Mouse (Mus musculus) right cerebral cortex, postnatal 36 days (tissue): ENCODE results near the gene Smim11.

ENCODE experiments used
- DNase-seq, 2 experiments: peaks; one replicate each; pipeline ENCODE4 v3.0.0; 2022; ENCODE audit warnings: low spot score in 2 of 2, mixed read lengths in 1 of 2

Gene Smim11

GRCm38 (mm10) chr16:92300649-92301411, at the start of gene Smim11:
TSS of gene Smim11 (plus strand) at chr16:92301286.
- DNase-seq = peak; percentile 95

- no peak for DNase-seq
Observed at GRCm38 (mm10) chr16:92254316-92254715, 46.8 kb upstream of the Smim11 start.

- no peak for DNase-seq
Observed at GRCm38 (mm10) chr16:92267861-92268260, 33.2 kb upstream of the Smim11 start.

GRCm38 (mm10) chr16:92274516-92274915, 26.6 kb upstream of the Smim11 start:
- no peak for DNase-seq

- DNase-seq = no peak
Observed at GRCm38 (mm10) chr16:92275526-92275925, 25.6 kb upstream of the Smim11 start.

- no peak for DNase-seq
Observed at GRCm38 (mm10) chr16:92282671-92283070, 18.4 kb upstream of the Smim11 start.

GRCm38 (mm10) chr16:92285068-92285467, 16.0 kb upstream of the Smim11 start:
- no peak for DNase-seq

GRCm38 (mm10) chr16:92286609-92287008, 14.5 kb upstream of the Smim11 start:
- DNase-seq = peak; percentile 66 to 69

- peak in 1 of 2 experiments; percentile 24 for DNase-seq
Observed at GRCm38 (mm10) chr16:92288778-92289177, 12.3 kb upstream of the Smim11 start.

- DNase-seq = no peak
Observed at GRCm38 (mm10) chr16:92290045-92290444, 11.0 kb upstream of the Smim11 start.

- DNase-seq = no peak
Observed at GRCm38 (mm10) chr16:92292101-92292500, 9.0 kb upstream of the Smim11 start, which contains the start of gene Kcne2. TSS of gene Kcne2 (plus strand) at chr16:92292389.

- DNase-seq = no peak
Observed at GRCm38 (mm10) chr16:92294267-92294970, 6.7 kb upstream of the Smim11 start.

- no peak for DNase-seq
Observed at GRCm38 (mm10) chr16:92295328-92295727, 5.8 kb upstream of the Smim11 start.

GRCm38 (mm10) chr16:92301412-92301806, 323 bp downstream of the Smim11 start:
- no peak for DNase-seq

GRCm38 (mm10) chr16:92301989-92302388, 903 bp downstream of the Smim11 start:
- DNase-seq = no peak

GRCm38 (mm10) chr16:92302506-92302905, 1.4 kb downstream of the Smim11 start:
- no peak for DNase-seq

- DNase-seq = no peak
Observed at GRCm38 (mm10) chr16:92305519-92305918, 4.4 kb downstream of the Smim11 start.

- DNase-seq = no peak
Observed at GRCm38 (mm10) chr16:92307947-92308346, 6.9 kb downstream of the Smim11 start.

- no peak for DNase-seq
Observed at GRCm38 (mm10) chr16:92309126-92309525, 8.0 kb downstream of the Smim11 start.

GRCm38 (mm10) chr16:92313953-92314741, 13.1 kb downstream of the Smim11 start:
- peak in 1 of 2 experiments; percentile 39 for DNase-seq

- no peak for DNase-seq
Observed at GRCm38 (mm10) chr16:92316049-92316738, 15.1 kb downstream of the Smim11 start.
